16 mouse cellular contexts compared by ENCODE assay signal in genomic region chr5:122638296-122638695, GRCm38 (mm10).
"Had no signal": no experiment of that assay in that cellular context is flagged by ENCODE, and none has a peak within 500 bp of the region (broad histone marks: within the 10 kb centered on the region; RNA-seq: fewer than 3 reads in every experiment).

No protein-coding gene starts in this region.

- H3K27me3 ChIP-seq: midbrain, embryonic 12.5 days; neural tube, embryonic 12.5 days; stomach, embryonic 15.5 days had no signal

- H3K4me3 ChIP-seq: midbrain, embryonic 10.5 days; midbrain, embryonic 12.5 days; myocyte; neural tube, embryonic 12.5 days; stomach, embryonic 15.5 days had no signal

- DNase-seq: lung, adult 18-20 months; lung, embryonic 14.5 days; lung, postnatal 10 days; lung, postnatal 4 days; midbrain, embryonic 14.5 days; right cerebral cortex, postnatal 14 days; thymus, postnatal 25 days; thymus, postnatal 4 days had no signal

- H3K9ac ChIP-seq: liver, embryonic 14.5 days; lung, embryonic 14.5 days; midbrain, embryonic 12.5 days; neural tube, embryonic 12.5 days; stomach, embryonic 15.5 days had no signal

- H3K4me2 ChIP-seq: lung, embryonic 14.5 days; midbrain, embryonic 12.5 days; neural tube, embryonic 12.5 days; stomach, embryonic 15.5 days had no signal

- H3K4me1 ChIP-seq: stomach, embryonic 15.5 days had no signal

- H3K27ac ChIP-seq: liver, embryonic 14.5 days; midbrain, embryonic 10.5 days; midbrain, embryonic 12.5 days; neural tube, embryonic 12.5 days; stomach, embryonic 15.5 days; stomach, postnatal 0 days had no signal

- ATAC-seq: midbrain, embryonic 16.5 days had no signal

- H3K9me3 ChIP-seq: midbrain, embryonic 10.5 days; midbrain, embryonic 12.5 days; neural tube, embryonic 12.5 days; stomach, embryonic 15.5 days had no signal

- H3K36me3 ChIP-seq: midbrain, embryonic 10.5 days; midbrain, embryonic 12.5 days; neural tube, embryonic 12.5 days; stomach, embryonic 15.5 days had no signal
